Mouse (Mus musculus): Measurements from ENCODE around the gene Nipal3.

GRCm38 (mm10) chr4:135530270-135530669 lies 35.4 kb upstream of the Nipal3 start:
- TF ChIP-seq GATA1 (IDR thresholded peaks at IDR 0.05; ENCODE audit: borderline replicate concordance, low read length) (no peak), FLI1 (IDR thresholded peaks at IDR 0.05; ENCODE audit: low read length) (no peak)
